Mouse (Mus musculus) C2C12 (cell line): Measurements from ENCODE around the gene Gid4.

ENCODE experiments used
- CTCF ChIP-seq: IDR thresholded peaks from one replicate; pipeline ENCODE4 v1.5.1; 2011; ENCODE audit not compliant: control insufficient read depth, insufficient read depth, insufficient read length
- FOSL1 ChIP-seq: IDR thresholded peaks from one replicate; pipeline ENCODE4 v1.8.0; 2011; ENCODE audit warnings: mild to moderate bottlenecking, low read length; ENCODE audit not compliant: poor library complexity, insufficient read depth, severe bottlenecking
- MAX ChIP-seq: IDR thresholded peaks from one replicate; pipeline ENCODE4 v1.6.1; 2011; ENCODE audit warnings: mild to moderate bottlenecking, control low read depth

DNA sequence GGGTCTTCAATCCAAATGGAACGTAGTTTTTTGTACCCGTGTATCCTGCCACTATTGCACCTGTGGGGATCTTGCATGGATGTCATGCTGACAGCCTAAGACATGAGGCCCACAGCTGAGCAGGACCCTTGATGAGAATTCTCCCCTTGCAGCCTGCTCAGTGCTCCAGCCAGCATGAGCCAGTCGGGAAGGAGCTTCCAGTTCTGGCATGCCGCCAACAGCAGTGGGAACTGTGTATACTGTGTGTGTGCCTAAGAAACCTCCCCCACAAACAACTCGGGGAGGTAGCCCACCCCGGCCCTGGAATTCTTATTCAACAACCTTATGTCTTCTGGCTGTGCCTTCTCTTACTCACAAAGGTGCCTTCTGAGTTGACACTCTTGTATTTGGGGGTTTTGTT, 20.4 kb upstream of the Gid4 start:
- TF ChIP-seq CTCF (no peak), FOSL1 (no peak), MAX (no peak)
